Mouse (Mus musculus) lung, embryonic 16.5 days (tissue): ENCODE measurements around the gene Ccdc74a. TPM values are rescaled to one million over a fixed set of nuclear protein-coding genes. Genes with fewer than 3 reads are reported as not detected.

Experiments used
- polyA plus RNA-seq: library from polyadenylated mRNA; unstranded; fragments of >200 nt; fragmentation: Nextera tagmentation; extraction: Ambion mirVana; gene quantifications from 2 replicates; pipeline ENCODE4 v1.2.1, GENCODE M21; 2015

The Ccdc74a gene
- polyA plus RNA-seq, 1 experiment from 2014 or later = 9.1 TPM

Other genes with a start within 250 kb of the Ccdc74a start
- 15.1 and 15.3 TPM in 2 replicates for gene Snap29, start 240.5 kb upstream of the Ccdc74a start, polyA plus RNA-seq
- gene Pi4ka, start 240.2 kb upstream of the Ccdc74a start, polyA plus RNA-seq = 26.6 and 28.0 TPM in 2 replicates
- gene Crkl, start 194.5 kb upstream of the Ccdc74a start, polyA plus RNA-seq = 56.7 and 60.4 TPM in 2 replicates
- 4.1 and 6.5 TPM in 2 replicates for gene Aifm3, start 156.9 kb upstream of the Ccdc74a start, polyA plus RNA-seq
- 75.6 and 85.6 TPM in 2 replicates for gene Lztr1, start 137.8 kb upstream of the Ccdc74a start, polyA plus RNA-seq
- 53.0 and 59.5 TPM in 2 replicates for gene Thap7, start 115.3 kb upstream of the Ccdc74a start, polyA plus RNA-seq
- gene Lrrc74b, start 85.2 kb upstream of the Ccdc74a start, polyA plus RNA-seq = 3.0 and 4.8 TPM in 2 replicates
- 1.3 and 1.5 TPM in 2 replicates for gene P2rx6, start 84.6 kb upstream of the Ccdc74a start, polyA plus RNA-seq
- 10.8 and 13.2 TPM in 2 replicates for gene Slc7a4, start 63.3 kb upstream of the Ccdc74a start, polyA plus RNA-seq
- gene Smpd4, start 27.1 kb upstream of the Ccdc74a start, polyA plus RNA-seq = 33.2 and 34.3 TPM in 2 replicates
- 46.0 and 47.1 TPM in 2 replicates for gene Med15, start 86.4 kb downstream of the Ccdc74a start, polyA plus RNA-seq
- 59.0 and 62.8 TPM in 2 replicates for gene Klhl22, start 113.1 kb downstream of the Ccdc74a start, polyA plus RNA-seq
- gene Scarf2, start 150.8 kb downstream of the Ccdc74a start, polyA plus RNA-seq = 12.4 and 13.9 TPM in 2 replicates
- gene B830017H08Rik, start 186.7 kb downstream of the Ccdc74a start, polyA plus RNA-seq = not detected in 2 replicates
- 4.1 and 4.5 TPM in 2 replicates for gene Car15, start 191.9 kb downstream of the Ccdc74a start, polyA plus RNA-seq
- gene Gm20518, start 245.2 kb downstream of the Ccdc74a start, polyA plus RNA-seq = 0.29 and 0.33 TPM in 2 replicates
- gene Tssk1, start 247.8 kb downstream of the Ccdc74a start, polyA plus RNA-seq = 0.08 TPM in 1 of 2 replicates, not detected in the other